Mouse (Mus musculus) myocyte (in vitro differentiated cells): ENCODE data around the gene Sirt7. TPM values are rescaled to one million over a fixed set of nuclear protein-coding genes. Genes with fewer than 3 reads are reported as not detected.

Source experiments
- H3K27me3 ChIP-seq: one replicate; pipeline ENCODE4 v1.6.1; 2011; ENCODE audit not compliant: control insufficient read depth, insufficient read depth, insufficient read length
- H3K36me3 ChIP-seq: one replicate; pipeline ENCODE4 v1.6.1; 2011; ENCODE audit not compliant: control insufficient read depth, insufficient read depth
- H3K4me2 ChIP-seq: one replicate; pipeline ENCODE4 v1.6.1; 2011; ENCODE audit warnings: low read depth, control low read depth
- H3K4me3 ChIP-seq: one replicate; pipeline ENCODE4 v1.5.1; 2011; ENCODE audit warnings: mild to moderate bottlenecking, control low read depth, moderate library complexity
- H3K79me2 ChIP-seq: one replicate; pipeline ENCODE4 v1.6.1; 2011; ENCODE audit not compliant: control insufficient read depth, insufficient read depth
- H3ac ChIP-seq: one replicate; pipeline ENCODE4 v1.6.1; 2011; ENCODE audit not compliant: control insufficient read depth, insufficient read length
- CEBPB ChIP-seq: IDR thresholded peaks from 2 replicates; pipeline ENCODE4 v1.6.1; 2011; ENCODE audit warnings: mild to moderate bottlenecking, moderate library complexity; ENCODE audit not compliant: poor library complexity, insufficient read depth, severe bottlenecking
- E2F4 ChIP-seq: IDR thresholded peaks from one replicate; pipeline ENCODE4 v1.6.1; 2011; ENCODE audit warnings: mild to moderate bottlenecking, control low read depth, moderate library complexity; ENCODE audit not compliant: insufficient read depth
- MAX ChIP-seq: IDR thresholded peaks from one replicate; pipeline ENCODE4 v1.6.1; 2011; ENCODE audit warnings: low read depth, mild to moderate bottlenecking, control low read depth
- MYOD1 ChIP-seq, 3 experiments: IDR thresholded peaks; one replicate each; pipeline ENCODE4 v1.6.1; 2011; ENCODE audit warnings: control low read depth in 2 of 3, low read depth in 2 of 3, mild to moderate bottlenecking in 2 of 3, moderate library complexity in 1 of 3; ENCODE audit not compliant: insufficient read length in 2 of 3, control insufficient read depth in 1 of 3
- MYOG ChIP-seq, 3 experiments: IDR thresholded peaks; one replicate each; pipeline ENCODE4 v1.6.1; 2011; ENCODE audit warnings: control low read depth in 2 of 3, low read depth in 2 of 3, mild to moderate bottlenecking in 2 of 3; ENCODE audit not compliant: insufficient read length in 2 of 3, control insufficient read depth in 1 of 3, insufficient read depth in 1 of 3
- POLR2A ChIP-seq: IDR thresholded peaks from one replicate; pipeline ENCODE4 v1.6.1; 2011; ENCODE audit warnings: low read depth, mild to moderate bottlenecking, control low read depth, moderate library complexity; ENCODE audit not compliant: insufficient read length
- POLR2AphosphoS2 ChIP-seq: IDR thresholded peaks from one replicate; pipeline ENCODE4 v1.6.1; 2011; ENCODE audit warnings: low read depth, control low read depth; ENCODE audit not compliant: insufficient read length
- REST ChIP-seq: IDR thresholded peaks from one replicate; pipeline ENCODE4 v1.6.1; 2011; ENCODE audit warnings: mild to moderate bottlenecking, control low read depth, moderate library complexity; ENCODE audit not compliant: insufficient read depth, insufficient read length
- SRF ChIP-seq: IDR thresholded peaks from one replicate; pipeline ENCODE4 v1.6.1; 2011; ENCODE audit warnings: low read depth; ENCODE audit not compliant: control insufficient read depth, insufficient read length
- TCF12 ChIP-seq: IDR thresholded peaks from one replicate; pipeline ENCODE4 v1.6.1; 2011; ENCODE audit warnings: mild to moderate bottlenecking, control low read depth; ENCODE audit not compliant: poor library complexity, insufficient read depth, severe bottlenecking
- TCF3 ChIP-seq: IDR thresholded peaks from one replicate; pipeline ENCODE4 v1.6.1; 2011; ENCODE audit warnings: low read depth, control low read depth; ENCODE audit not compliant: insufficient read length
- USF1 ChIP-seq: IDR thresholded peaks from one replicate; pipeline ENCODE4 v1.6.1; 2011; ENCODE audit warnings: low read depth, mild to moderate bottlenecking, control low read depth, moderate library complexity
- polyA plus RNA-seq: library from polyadenylated mRNA; unstranded; fragments of >200 nt; fragmentation: generic; extraction: Trizol; gene quantifications from one replicate; pipeline ENCODE4 v1.2.1, GENCODE M21; 2012; ENCODE audit warnings: missing spikeins

Sirt7 gene
- polyA plus RNA-seq, 1 experiment: 29.9 TPM

- TF ChIP-seq MYOD1 (IDR thresholded peaks at IDR 0.05; ENCODE audit: control insufficient read depth in 1 of 3, insufficient read length in 2 of 3, low read depth in 2 of 3) (no peak), MYOG (IDR thresholded peaks at IDR 0.05; ENCODE audit: control insufficient read depth in 1 of 3, insufficient read depth in 1 of 3, insufficient read length in 2 of 3, low read depth in 2 of 3) (no peak)
- no peaks in the 10 kb centered on the region for H3K27me3 ChIP-seq
- peaks cover 34% of the 10 kb centered on the region for H3K79me2 ChIP-seq
- H3K36me3 ChIP-seq: peaks cover 23% of the 10 kb centered on the region
- H3K4me2 ChIP-seq: no peak overlapping the region
- no peak overlapping the region for H3ac ChIP-seq
- no peak overlapping the region for H3K4me3 ChIP-seq
These were observed 11.1 kb downstream of the Sirt7 start for GRCm38 (mm10) chr11:120613976-120614375.

- H3K36me3 ChIP-seq: peaks cover 21% of the 10 kb centered on the region
- TF ChIP-seq TCF12 (no peak), TCF3 (no peak), POLR2AphosphoS2 (no peak), E2F4 (no peak), REST (no peak), MYOD1 (IDR thresholded peaks at IDR 0.05; ENCODE audit: control insufficient read depth in 1 of 3, insufficient read length in 2 of 3, low read depth in 2 of 3) (no peak), POLR2A (no peak), SRF (no peak), USF1 (no peak), MYOG (IDR thresholded peaks at IDR 0.05; ENCODE audit: control insufficient read depth in 1 of 3, insufficient read depth in 1 of 3, insufficient read length in 2 of 3, low read depth in 2 of 3) (no peak), MAX (no peak), CEBPB (no peak)
These were observed 11.5 kb downstream of the Sirt7 start for GRCm38 (mm10) chr11:120613481-120613972.

GRCm38 (mm10) chr11:120612763-120613162 is 12.3 kb downstream of the Sirt7 start:
- no peaks in the 10 kb centered on the region for H3K27me3 ChIP-seq
- H3K4me2 ChIP-seq: no peak overlapping the region
- H3ac ChIP-seq: no peak overlapping the region
- peaks cover 34% of the 10 kb centered on the region for H3K79me2 ChIP-seq
- H3K36me3 ChIP-seq: peaks cover 15% of the 10 kb centered on the region
- TF ChIP-seq MYOD1 (IDR thresholded peaks at IDR 0.05; ENCODE audit: control insufficient read depth in 1 of 3, insufficient read length in 2 of 3, low read depth in 2 of 3): no peak
- peak; percentile 39 for TF ChIP-seq POLR2A
- TF ChIP-seq TCF12: no peak
- TF ChIP-seq POLR2AphosphoS2: peak; percentile 45
- no peak for TF ChIP-seq TCF3
- no peak overlapping the region for H3K4me3 ChIP-seq

More at GRCm38 (mm10) chr11:120613481-120613972, 11.5 kb downstream of the Sirt7 start:
- no peak overlapping the region for H3K4me3 ChIP-seq
- peaks cover 34% of the 10 kb centered on the region for H3K79me2 ChIP-seq
- no peaks in the 10 kb centered on the region for H3K27me3 ChIP-seq
- H3K4me2 ChIP-seq: no peak overlapping the region
- H3ac ChIP-seq: no peak overlapping the region

GRCm38 (mm10) chr11:120610477-120611046 is 14.5 kb downstream of the Sirt7 start:
- Histone ChIP-seq H3ac (no peak overlapping the region), H3K4me3 (no peak overlapping the region), H3K4me2 (no peak overlapping the region), H3K27me3 (no peaks in the 10 kb centered on the region), H3K36me3 (peaks cover 15% of the 10 kb centered on the region), H3K79me2 (peaks cover 13% of the 10 kb centered on the region)
- TF ChIP-seq USF1: no peak
- TF ChIP-seq TCF12: no peak

DNA sequence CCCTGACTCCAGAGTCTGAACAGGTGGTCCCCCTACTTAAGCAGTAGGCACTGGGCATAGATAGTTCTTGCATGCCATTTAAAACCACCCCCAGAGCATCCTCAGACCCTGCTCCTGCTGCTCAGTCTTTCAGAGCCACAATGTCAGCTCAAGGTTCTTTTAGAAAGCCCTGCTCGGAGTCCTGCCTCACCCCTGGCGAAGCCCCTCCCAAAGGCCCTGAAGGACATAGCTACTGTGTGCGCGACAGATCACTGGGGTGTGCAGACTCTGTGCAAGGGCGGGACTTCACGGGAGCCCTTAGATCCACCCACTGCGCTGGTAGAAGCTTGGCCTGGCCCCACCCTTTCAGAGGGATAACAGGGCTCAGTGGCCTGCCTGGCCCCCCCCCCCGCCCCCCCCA is 15.8 kb downstream of the Sirt7 start:
- no peak overlapping the region for H3K4me2 ChIP-seq
- H3K79me2 ChIP-seq: peaks cover 2% of the 10 kb centered on the region
- H3ac ChIP-seq: no peak overlapping the region
- TF ChIP-seq USF1 (no peak), POLR2A (no peak), TCF12 (no peak), TCF3 (no peak), E2F4 (no peak), MAX (no peak), SRF (no peak), CEBPB (no peak), REST (no peak), POLR2AphosphoS2 (no peak), MYOD1 (IDR thresholded peaks at IDR 0.05; ENCODE audit: control insufficient read depth in 1 of 3, insufficient read length in 2 of 3, low read depth in 2 of 3) (no peak), MYOG (IDR thresholded peaks at IDR 0.05; ENCODE audit: control insufficient read depth in 1 of 3, insufficient read depth in 1 of 3, insufficient read length in 2 of 3, low read depth in 2 of 3) (no peak)
- H3K4me3 ChIP-seq: no peak overlapping the region
- no peaks in the 10 kb centered on the region for H3K27me3 ChIP-seq
- H3K36me3 ChIP-seq: peaks cover 15% of the 10 kb centered on the region
